Mouse (Mus musculus) neural tube, embryonic 12.5 days (tissue): ENCODE measurements around the gene Apbb1. TPM values are rescaled to one million over a fixed set of nuclear protein-coding genes. Genes with fewer than 3 reads are reported as not detected.

ENCODE experiments used
- ATAC-seq: fragments of 200-750 bp; cut with Nextera tagmentation; 2 replicates; pipeline ENCODE4 v1.8.0; 2017; ENCODE audit warnings: low read depth, mild to moderate bottlenecking, moderate TSS enrichment, moderate library complexity; ENCODE audit not compliant: low FRiP score
- H3K27ac ChIP-seq: fragments of 300-500 bp; sonication (generic); 2 replicates; pipeline ENCODE4 v1.5.1; 2016
- H3K27me3 ChIP-seq: fragments of 300-500 bp; sonication (generic); replicated peaks from 2 replicates; pipeline ENCODE4 v1.6.1; 2016; ENCODE audit warnings: mild to moderate bottlenecking
- H3K36me3 ChIP-seq: fragments of 300-500 bp; sonication (generic); 2 replicates; pipeline ENCODE4 v1.6.1; 2016; ENCODE audit warnings: mild to moderate bottlenecking
- H3K4me1 ChIP-seq: fragments of 300-500 bp; sonication (generic); 2 replicates; pipeline ENCODE4 v1.6.1; 2016
- H3K4me2 ChIP-seq: fragments of 300-500 bp; sonication (generic); replicated peaks from 2 replicates; pipeline ENCODE4 v1.6.1; 2016; ENCODE audit warnings: mild to moderate bottlenecking
- H3K4me3 ChIP-seq: fragments of 300-500 bp; sonication (generic); 2 replicates; pipeline ENCODE4 v1.5.1; 2016
- H3K9ac ChIP-seq: fragments of 300-500 bp; sonication (generic); 2 replicates; pipeline ENCODE4 v1.6.1; 2016; ENCODE audit warnings: mild to moderate bottlenecking
- H3K9me3 ChIP-seq: fragments of 300-500 bp; sonication (generic); 2 replicates; pipeline ENCODE4 v1.6.1; 2016; ENCODE audit warnings: mild to moderate bottlenecking
- WGBS: fragments of 180-500 bp; shearing (Covaris S2); methylation state at CpG from one replicate; pipeline ENCODE4 v1.1.7; 2016; 5-methylcytosine and 5-hydroxymethylcytosine counted together
- polyA plus RNA-seq: library from polyadenylated mRNA; unstranded; fragments of >200 nt; fragmentation: Nextera tagmentation; extraction: Ambion mirVana; gene quantifications from 2 replicates; pipeline ENCODE4 v1.2.1, GENCODE M21; 2016

Gene Apbb1
- polyA plus RNA-seq, 1 experiment from 2014 or later, result 185 TPM

- Histone ChIP-seq H3K4me3 (no peak overlapping the region), H3K9me3 (0 out of 2 replicates have a peak, but pooled peaks cover 4% of the 10 kb centered on the region), H3K36me3 (no peaks in the 10 kb centered on the region), H3K4me2 (no peak overlapping the region), H3K9ac (no peak overlapping the region), H3K27me3 (no peaks in the 10 kb centered on the region), H3K27ac (no peak overlapping the region), H3K4me1 (no peaks in the 10 kb centered on the region)
- peak; percentile 75; the same call in 1 of the 2 replicates for ATAC-seq
- WGBS, result 40% methylated on average over 9 of the region's 9 CpGs
These were observed 21.6 kb upstream of the Apbb1 start for GRCm38 (mm10) chr7:105602860-105603623.

GRCm38 (mm10) chr7:105590097-105590496 lies 8.6 kb upstream of the Apbb1 start:
- WGBS, result 33% methylated on average over 7 of the region's 7 CpGs
- Histone ChIP-seq H3K4me3 (no peak overlapping the region), H3K36me3 (no peaks in the 10 kb centered on the region), H3K9me3 (no peaks in the 10 kb centered on the region), H3K4me1 (no peaks in the 10 kb centered on the region), H3K4me2 (no peak overlapping the region), H3K27me3 (no peaks in the 10 kb centered on the region), H3K27ac (no peak overlapping the region), H3K9ac (no peak overlapping the region)
- ATAC-seq, result no peak

GRCm38 (mm10) chr7:105588325-105588912 lies 7.0 kb upstream of the Apbb1 start:
- H3K4me3 ChIP-seq, result no peak overlapping the region
- H3K27me3 ChIP-seq, result no peaks in the 10 kb centered on the region
- no peak overlapping the region for H3K9ac ChIP-seq
- no peaks in the 10 kb centered on the region for H3K4me1 ChIP-seq
- no peak overlapping the region for H3K4me2 ChIP-seq
- 80% methylated on average over 9 of the region's 9 CpGs for WGBS
- H3K9me3 ChIP-seq, result no peaks in the 10 kb centered on the region
- no peaks in the 10 kb centered on the region for H3K36me3 ChIP-seq
- H3K27ac ChIP-seq, result no peak overlapping the region
- no peak for ATAC-seq

- no peak overlapping the region for H3K27ac ChIP-seq
These were observed 506 bp upstream of the Apbb1 start for GRCm38 (mm10) chr7:105581959-105582358.

GRCm38 (mm10) chr7:105580627-105581089 lies 795 bp downstream of the Apbb1 start:
- WGBS, result 2% methylated on average over 15 of the region's 22 CpGs
- peaks cover 21% of the 10 kb centered on the region for H3K4me1 ChIP-seq

More at GRCm38 (mm10) chr7:105581959-105582358, 506 bp upstream of the Apbb1 start:
- Histone ChIP-seq H3K9me3 (no peaks in the 10 kb centered on the region), H3K9ac (peak overlapping the region; percentile 85), H3K36me3 (no peaks in the 10 kb centered on the region), H3K4me1 (peaks cover 21% of the 10 kb centered on the region), H3K4me3 (peak overlapping the region; percentile 85; the same call in 1 of the 2 replicates), H3K4me2 (peak overlapping the region; percentile 75), H3K27me3 (no peaks in the 10 kb centered on the region)
- WGBS, result 71% methylated on average over 2 of the region's 2 CpGs
- no peak for ATAC-seq

GRCm38 (mm10) chr7:105578481-105578880 lies 3.0 kb downstream of the Apbb1 start:
- WGBS, result 75% methylated on average over 2 of the region's 2 CpGs
- H3K9ac ChIP-seq, result no peak overlapping the region
- H3K27me3 ChIP-seq, result no peaks in the 10 kb centered on the region
- no peak overlapping the region for H3K27ac ChIP-seq
- no peak overlapping the region for H3K4me3 ChIP-seq
- H3K4me1 ChIP-seq, result peaks cover 26% of the 10 kb centered on the region
- H3K36me3 ChIP-seq, result peaks cover 8% of the 10 kb centered on the region
- ATAC-seq, result no peak
- no peak overlapping the region for H3K4me2 ChIP-seq
- no peaks in the 10 kb centered on the region for H3K9me3 ChIP-seq

More at GRCm38 (mm10) chr7:105580627-105581089, 795 bp downstream of the Apbb1 start:
- H3K36me3 ChIP-seq, result no peaks in the 10 kb centered on the region
- H3K27ac ChIP-seq, result peak overlapping the region; percentile 90
- peak overlapping the region; percentile 85 for H3K9ac ChIP-seq
- no peaks in the 10 kb centered on the region for H3K27me3 ChIP-seq
- H3K4me3 ChIP-seq, result peak overlapping the region; percentile 85
- no peaks in the 10 kb centered on the region for H3K9me3 ChIP-seq
- peak overlapping the region; percentile 75 for H3K4me2 ChIP-seq
- peak; percentile 70 for ATAC-seq

- Histone ChIP-seq H3K9ac (no peak overlapping the region), H3K9me3 (no peaks in the 10 kb centered on the region), H3K4me1 (peaks cover 27% of the 10 kb centered on the region), H3K36me3 (peaks cover 19% of the 10 kb centered on the region), H3K27me3 (no peaks in the 10 kb centered on the region), H3K4me2 (no peak overlapping the region), H3K4me3 (no peak overlapping the region), H3K27ac (no peak overlapping the region)
- WGBS, result 94% methylated on average over 6 of the region's 6 CpGs
- ATAC-seq, result no peak
These were observed 4.0 kb downstream of the Apbb1 start for GRCm38 (mm10) chr7:105577377-105577871.

- Histone ChIP-seq H3K36me3 (peaks cover 24% of the 10 kb centered on the region), H3K4me2 (no peak overlapping the region), H3K27ac (no peak overlapping the region), H3K9me3 (no peaks in the 10 kb centered on the region), H3K9ac (no peak overlapping the region), H3K4me3 (no peak overlapping the region), H3K4me1 (peaks cover 21% of the 10 kb centered on the region), H3K27me3 (no peaks in the 10 kb centered on the region)
- 88% methylated on average over 3 of the region's 3 CpGs for WGBS
- no peak for ATAC-seq
These were observed 5.2 kb downstream of the Apbb1 start for GRCm38 (mm10) chr7:105576166-105576748.

- H3K36me3 ChIP-seq, result peaks cover 24% of the 10 kb centered on the region
- no peaks in the 10 kb centered on the region for H3K9me3 ChIP-seq
- no peak overlapping the region for H3K4me3 ChIP-seq
- no peaks in the 10 kb centered on the region for H3K27me3 ChIP-seq
- WGBS, result 89% methylated on average over 4 of the region's 4 CpGs
- H3K4me1 ChIP-seq, result peaks cover 25% of the 10 kb centered on the region
- H3K4me2 ChIP-seq, result no peak overlapping the region
- no peak for ATAC-seq
- H3K9ac ChIP-seq, result no peak overlapping the region
- no peak overlapping the region for H3K27ac ChIP-seq
These were observed 6.9 kb downstream of the Apbb1 start for GRCm38 (mm10) chr7:105574537-105574936.

- Histone ChIP-seq H3K36me3 (peaks cover 24% of the 10 kb centered on the region), H3K27ac (no peak overlapping the region)
These were observed 8.5 kb downstream of the Apbb1 start for GRCm38 (mm10) chr7:105572949-105573348.

GRCm38 (mm10) chr7:105570756-105571155 lies 10.7 kb downstream of the Apbb1 start:
- Histone ChIP-seq H3K36me3 (peaks cover 46% of the 10 kb centered on the region), H3K4me1 (peaks cover 34% of the 10 kb centered on the region), H3K4me3 (no peak overlapping the region), H3K9ac (no peak overlapping the region), H3K27ac (no peak overlapping the region), H3K9me3 (no peaks in the 10 kb centered on the region), H3K4me2 (peak overlapping the region; percentile 52; the same call in 1 of the 2 replicates), H3K27me3 (no peaks in the 10 kb centered on the region)
- 84% methylated on average over 4 of the region's 4 CpGs for WGBS
- no peak for ATAC-seq

More at GRCm38 (mm10) chr7:105572949-105573348, 8.5 kb downstream of the Apbb1 start:
- Histone ChIP-seq H3K27me3 (no peaks in the 10 kb centered on the region), H3K4me3 (no peak overlapping the region), H3K4me1 (peaks cover 34% of the 10 kb centered on the region), H3K4me2 (no peak overlapping the region), H3K9me3 (no peaks in the 10 kb centered on the region), H3K9ac (no peak overlapping the region)
- WGBS, result 96% methylated on average over 8 of the region's 8 CpGs
- no peak for ATAC-seq
